Mouse (Mus musculus): ENCODE measurements around the gene 1700010I14Rik.

DNA sequence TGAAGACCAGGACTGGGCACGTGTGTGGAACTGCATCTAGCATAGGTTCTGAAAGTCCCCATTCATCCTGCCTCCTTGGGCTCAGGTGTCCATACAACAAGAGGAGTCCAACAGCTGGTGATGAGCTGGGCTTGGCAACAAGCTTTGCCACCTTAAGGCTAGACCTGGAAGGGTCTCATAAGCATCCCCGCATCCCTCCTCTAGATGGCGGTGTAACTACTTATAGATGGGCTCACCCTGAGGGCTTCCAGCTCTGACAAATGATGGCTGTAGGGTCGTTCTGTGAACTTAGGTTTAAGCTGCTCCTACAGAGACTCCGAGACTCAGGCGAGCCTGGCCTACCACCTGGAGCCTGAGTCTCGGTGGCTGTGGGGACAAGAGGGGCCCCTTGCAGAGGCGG lies 3.0 kb downstream of the 1700010I14Rik start:
- no peak for TF ChIP-seq CTCF (IDR thresholded peaks at IDR 0.05; ENCODE audit: low read depth, low read length)
- no peak for TF ChIP-seq TAL1 (conservative IDR thresholded peaks at IDR 0.05; ENCODE audit: low read depth, low read length)
- no peak for TF ChIP-seq GATA1 (IDR thresholded peaks at IDR 0.05; ENCODE audit: borderline replicate concordance, low read length)
- TF ChIP-seq POLR2AphosphoS5 (IDR thresholded peaks at IDR 0.05; ENCODE audit: insufficient replicate concordance, low read depth, low read length): no peak
- no peak for TF ChIP-seq GATA2 (IDR thresholded peaks at IDR 0.05; ENCODE audit: borderline replicate concordance, low read depth, low read length)
